ENCODE assay signal across 18 mouse cellular contexts in the genomic region with DNA sequence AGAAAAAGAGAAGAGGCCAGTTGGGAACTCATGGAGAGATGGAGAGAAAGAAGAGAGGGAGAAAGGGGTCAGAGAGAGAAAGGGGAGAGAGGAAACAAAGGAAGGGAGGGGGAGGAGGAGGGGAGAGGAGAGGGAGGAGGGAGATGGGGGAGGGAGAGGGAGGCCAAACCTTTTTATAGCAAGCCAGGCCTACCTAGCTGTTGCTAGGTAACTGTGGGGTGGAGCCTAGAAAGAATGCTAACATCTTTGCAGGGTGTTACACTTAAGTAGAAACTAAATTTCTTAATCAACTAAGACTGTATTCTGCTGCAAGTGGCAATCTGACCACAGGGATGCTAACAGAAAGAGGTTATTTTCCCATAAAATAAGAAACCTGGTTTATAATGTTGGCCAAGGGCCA. TPM values are rescaled to one million over a fixed set of nuclear protein-coding genes. Genes with fewer than 3 reads are reported as not detected.
DNase-seq lines count a peak whose midpoint lies in the region; ATAC-seq lines count a peak whose summit lies in the region.
"Had no signal": no experiment of that assay in that cellular context is flagged by ENCODE, and none has a peak within 500 bp of the region (broad histone marks: within the 10 kb centered on the region; RNA-seq: fewer than 3 reads in every experiment).

No protein-coding gene starts in this region.

- ATAC-seq in midbrain, embryonic 15.5 days (replicated peaks): no peak
- ATAC-seq in CD4-positive, CD25-positive, alpha-beta regulatory T cell, adult 4 months: peak; percentile 28
- ATAC-seq: forebrain, embryonic 15.5 days; lung, postnatal 0 days; midbrain, embryonic 13.5 days had no signal

- no peaks in the 10 kb centered on the region for H3K36me3 ChIP-seq in heart, embryonic 10.5 days
- H3K36me3 ChIP-seq in midbrain, embryonic 10.5 days: no peaks in the 10 kb centered on the region
- H3K36me3 ChIP-seq in midbrain, embryonic 15.5 days (replicated peaks): no peaks in the 10 kb centered on the region
- H3K36me3 ChIP-seq: embryonic facial prominence, embryonic 12.5 days; forebrain, embryonic 15.5 days; hindbrain, embryonic 12.5 days; midbrain, embryonic 13.5 days had no signal

- no peak overlapping the region for H3K9ac ChIP-seq in midbrain, embryonic 15.5 days
- H3K9ac ChIP-seq: embryonic facial prominence, embryonic 12.5 days; forebrain, embryonic 15.5 days; hindbrain, embryonic 12.5 days; midbrain, embryonic 13.5 days had no signal

- no peaks in the 10 kb centered on the region for H3K27me3 ChIP-seq in heart, embryonic 10.5 days (ENCODE audit: insufficient read depth, poor library complexity, severe bottlenecking)
- no peaks in the 10 kb centered on the region for H3K27me3 ChIP-seq in midbrain, embryonic 10.5 days (ENCODE audit: low read depth, poor library complexity, severe bottlenecking)
- no peaks in the 10 kb centered on the region for H3K27me3 ChIP-seq in midbrain, embryonic 15.5 days (replicated peaks)
- H3K27me3 ChIP-seq: embryonic facial prominence, embryonic 12.5 days; forebrain, embryonic 15.5 days; hindbrain, embryonic 12.5 days; midbrain, embryonic 13.5 days had no signal

- H3K4me1 ChIP-seq in heart, embryonic 10.5 days: peaks cover 46% of the 10 kb centered on the region
- peaks cover 32% of the 10 kb centered on the region for H3K4me1 ChIP-seq in midbrain, embryonic 10.5 days
- H3K4me1 ChIP-seq in midbrain, embryonic 15.5 days: peaks cover 23% of the 10 kb centered on the region

- intact Hi-C loops in heart, postnatal 25 days (cut with DNase I): no loop called here
- intact Hi-C loops in left cerebral cortex, postnatal 10 days (cut with DNase I): no loop called here

- H3K27ac ChIP-seq in heart, embryonic 10.5 days: 0 out of 2 replicates have a peak overlapping the region, but pooled peaks have one; percentile 70
- peak overlapping the region; percentile 69 for H3K27ac ChIP-seq in midbrain, embryonic 10.5 days (replicated peaks)
- no peak overlapping the region for H3K27ac ChIP-seq in midbrain, embryonic 15.5 days
- H3K27ac ChIP-seq: embryonic facial prominence, embryonic 12.5 days; forebrain, embryonic 15.5 days; gastrocnemius, adult 2 months; hindbrain, embryonic 12.5 days; midbrain, embryonic 13.5 days had no signal

- H3K4me3 ChIP-seq in heart, embryonic 10.5 days: no peak overlapping the region
- no peak overlapping the region for H3K4me3 ChIP-seq in midbrain, embryonic 10.5 days
- no peak overlapping the region for H3K4me3 ChIP-seq in midbrain, embryonic 15.5 days
- H3K4me3 ChIP-seq: embryonic facial prominence, embryonic 12.5 days; forebrain, embryonic 15.5 days; gastrocnemius, adult 2 months; hindbrain, embryonic 12.5 days; midbrain, embryonic 13.5 days had no signal

- no peak for DNase-seq in heart, embryonic 10.5 days (ENCODE audit: low spot score)
- DNase-seq in heart, postnatal 25 days (ENCODE audit: low spot score): no peak
- DNase-seq in midbrain, embryonic 10.5 days (ENCODE audit: low spot score): no peak
- peak; percentile 24 for DNase-seq in c-Kit-positive CD71-positive TER-119-positive erythroid progenitor cells, embryonic 14.5 days (ENCODE audit: low spot score)
- DNase-seq in left cerebral cortex, postnatal 10 days (ENCODE audit: extremely low spot score in 1 of 2, low spot score in 2 of 2): no peak
- DNase-seq in adrenal gland, adult 18-20 months (ENCODE audit: low spot score in 2 of 2): no peak
- DNase-seq: B cell, adult 2 months; cerebellum, postnatal 14 days; gastrocnemius, adult 2 months; kidney, adult 11 months; layer of hippocampus, postnatal 36 days had no signal

- no peaks in the 10 kb centered on the region for H3K9me3 ChIP-seq in heart, embryonic 10.5 days
- no peaks in the 10 kb centered on the region for H3K9me3 ChIP-seq in midbrain, embryonic 10.5 days (replicated peaks)
- no peaks in the 10 kb centered on the region for H3K9me3 ChIP-seq in midbrain, embryonic 15.5 days
- H3K9me3 ChIP-seq: embryonic facial prominence, embryonic 12.5 days; forebrain, embryonic 15.5 days; hindbrain, embryonic 12.5 days; midbrain, embryonic 13.5 days had no signal

- no peak overlapping the region for H3K4me2 ChIP-seq in midbrain, embryonic 15.5 days
- H3K4me2 ChIP-seq: embryonic facial prominence, embryonic 12.5 days; forebrain, embryonic 15.5 days; hindbrain, embryonic 12.5 days; midbrain, embryonic 13.5 days had no signal

RNA-seq across cellular contexts. Expression of a gene that starts 33.1 kb away (rescaled TPM):
- polyA plus RNA-seq in heart, embryonic 10.5 days (2016; fragmentation: Nextera tagmentation; extraction: Ambion mirVana): 5.2 and 6.8 TPM in 2 replicates
- total RNA-seq in heart, postnatal 25 days (2021): 1 to 10 TPM; 5.3 to 7.2 TPM
- 3.5 and 6.6 TPM in 2 replicates for polyA plus RNA-seq in midbrain, embryonic 10.5 days (2016; fragmentation: Nextera tagmentation; extraction: Ambion mirVana)
- polyA plus RNA-seq in midbrain, embryonic 15.5 days (2015; fragmentation: Nextera tagmentation; extraction: Ambion mirVana): 32.3 and 34.0 TPM in 2 replicates
- polyA plus RNA-seq in CD4-positive, CD25-positive, alpha-beta regulatory T cell, adult 4 months (2017; shearing (Covaris generic)): 100 to 1,000 TPM; 228 to 281 TPM
- total RNA-seq in left cerebral cortex, postnatal 10 days (2021): 10 to 100 TPM; 69.2 to 71.9 TPM
- 1 to 10 TPM; 3.7 to 3.8 TPM for total RNA-seq in adrenal gland, adult 18-20 months (2021)
